Mouse (Mus musculus) heart, embryonic 12.5 days (tissue): Measurements from ENCODE around the gene Ajuba. TPM values are rescaled to one million over a fixed set of nuclear protein-coding genes. Genes with fewer than 3 reads are reported as not detected.

Experiments used
- ATAC-seq: fragments of 200-750 bp; cut with Nextera tagmentation; 2 replicates; pipeline ENCODE4 v1.8.0; 2017; ENCODE audit warnings: moderate TSS enrichment, moderate library complexity; ENCODE audit not compliant: insufficient number of reproducible peaks, low FRiP score
- H3K27ac ChIP-seq: fragments of 300-500 bp; sonication (generic); 2 replicates; pipeline ENCODE4 v1.5.1; 2016; ENCODE audit warnings: mild to moderate bottlenecking, moderate library complexity; ENCODE audit not compliant: poor library complexity, severe bottlenecking
- H3K27me3 ChIP-seq: fragments of 300-500 bp; sonication (generic); replicated peaks from 2 replicates; pipeline ENCODE4 v1.6.1; 2016; ENCODE audit warnings: mild to moderate bottlenecking, moderate library complexity
- H3K36me3 ChIP-seq: fragments of 300-500 bp; sonication (generic); 2 replicates; pipeline ENCODE4 v1.6.1; 2016; ENCODE audit warnings: mild to moderate bottlenecking, moderate library complexity
- H3K4me1 ChIP-seq: fragments of 300-500 bp; sonication (generic); replicated peaks from 2 replicates; pipeline ENCODE4 v1.6.1; 2016; ENCODE audit warnings: mild to moderate bottlenecking
- H3K4me2 ChIP-seq: fragments of 300-500 bp; sonication (generic); 2 replicates; pipeline ENCODE4 v1.6.1; 2016; ENCODE audit warnings: mild to moderate bottlenecking, moderate library complexity
- H3K4me3 ChIP-seq: fragments of 300-500 bp; sonication (generic); 2 replicates; pipeline ENCODE4 v1.5.1; 2016; ENCODE audit warnings: mild to moderate bottlenecking
- H3K9ac ChIP-seq: fragments of 300-500 bp; sonication (generic); 2 replicates; pipeline ENCODE4 v1.6.1; 2016; ENCODE audit warnings: mild to moderate bottlenecking, moderate library complexity
- H3K9me3 ChIP-seq: fragments of 300-500 bp; sonication (generic); replicated peaks from 2 replicates; pipeline ENCODE4 v1.6.1; 2016; ENCODE audit warnings: mild to moderate bottlenecking, moderate library complexity
- WGBS: fragments of 180-500 bp; shearing (Covaris S2); methylation state at CpG from one replicate; pipeline ENCODE4 v1.1.7; 2016; 5-methylcytosine and 5-hydroxymethylcytosine counted together
- polyA plus RNA-seq: library from polyadenylated mRNA; unstranded; fragments of >200 nt; fragmentation: Nextera tagmentation; extraction: Ambion mirVana; gene quantifications from 2 replicates; pipeline ENCODE4 v1.2.1, GENCODE M21; 2016

The Ajuba gene
- polyA plus RNA-seq, 1 experiment from 2014 or later, result 39.5 TPM

- H3K27me3 ChIP-seq, result no peaks in the 10 kb centered on the region
- peak overlapping the region; percentile 98 for H3K9ac ChIP-seq
- no peaks in the 10 kb centered on the region for H3K9me3 ChIP-seq
- 7% methylated on average over 11 of the region's 14 CpGs for WGBS
- peaks cover 67% of the 10 kb centered on the region for H3K4me1 ChIP-seq
- H3K27ac ChIP-seq, result peak overlapping the region; percentile 94
- ATAC-seq, result peak; percentile 74
- peaks cover 43% of the 10 kb centered on the region for H3K36me3 ChIP-seq
- peak overlapping the region; percentile 91 for H3K4me2 ChIP-seq
- peak overlapping the region; percentile 91 for H3K4me3 ChIP-seq
These were observed 4.3 kb downstream of the Ajuba start for GRCm38 (mm10) chr14:54572790-54573736.

GRCm38 (mm10) chr14:54572122-54572521 is 5.2 kb downstream of the Ajuba start:
- whole genome bisulfite sequencing, result 53% methylated on average over 4 of the region's 4 CpGs
- H3K9ac ChIP-seq, result peak overlapping the region; percentile 98
- H3K4me1 ChIP-seq, result peaks cover 67% of the 10 kb centered on the region
- peak overlapping the region; percentile 91 for H3K4me2 ChIP-seq
- H3K27me3 ChIP-seq, result no peaks in the 10 kb centered on the region
- no peak for ATAC-seq
- H3K4me3 ChIP-seq, result peak overlapping the region; percentile 91; the same call in 1 of the 2 replicates
- H3K27ac ChIP-seq, result peak overlapping the region; percentile 94
- no peaks in the 10 kb centered on the region for H3K9me3 ChIP-seq
- H3K36me3 ChIP-seq, result peaks cover 52% of the 10 kb centered on the region

GRCm38 (mm10) chr14:54569451-54570392 is 7.6 kb downstream of the Ajuba start:
- Histone ChIP-seq H3K9me3 (no peaks in the 10 kb centered on the region), H3K27ac (peak overlapping the region; percentile 63), H3K9ac (peak overlapping the region; percentile 56; the same call in 1 of the 2 replicates), H3K4me1 (peaks cover 60% of the 10 kb centered on the region), H3K27me3 (no peaks in the 10 kb centered on the region), H3K4me3 (no peak overlapping the region), H3K4me2 (peak overlapping the region; percentile 17), H3K36me3 (peaks cover 61% of the 10 kb centered on the region)
- 46% methylated on average over 17 of the region's 17 CpGs for WGBS
- ATAC-seq, result no peak

GRCm38 (mm10) chr14:54568694-54569414 is 8.5 kb downstream of the Ajuba start:
- Histone ChIP-seq H3K36me3 (peaks cover 57% of the 10 kb centered on the region), H3K9ac (peak overlapping the region; percentile 56; the same call in 1 of the 2 replicates), H3K4me3 (no peak overlapping the region), H3K4me2 (peak overlapping the region; percentile 17; the same call in 1 of the 2 replicates), H3K27me3 (no peaks in the 10 kb centered on the region), H3K9me3 (no peaks in the 10 kb centered on the region), H3K27ac (peak overlapping the region; percentile 63; the same call in 1 of the 2 replicates), H3K4me1 (peaks cover 51% of the 10 kb centered on the region)
- WGBS, result 71% methylated on average over 15 of the region's 15 CpGs
- no peak for ATAC-seq

- no peaks in the 10 kb centered on the region for H3K27me3 ChIP-seq
- no peaks in the 10 kb centered on the region for H3K4me1 ChIP-seq
- WGBS, result 77% methylated on average over 14 of the region's 14 CpGs
- H3K9me3 ChIP-seq, result no peaks in the 10 kb centered on the region
- H3K27ac ChIP-seq, result no peak overlapping the region
- H3K4me3 ChIP-seq, result no peak overlapping the region
- ATAC-seq, result no peak
- H3K36me3 ChIP-seq, result no peaks in the 10 kb centered on the region
- H3K4me2 ChIP-seq, result no peak overlapping the region
- no peak overlapping the region for H3K9ac ChIP-seq
These were observed 16.7 kb downstream of the Ajuba start for GRCm38 (mm10) chr14:54560527-54561242.

- 79% methylated on average over 8 of the region's 8 CpGs for WGBS
- no peak for ATAC-seq
These were observed 20.0 kb downstream of the Ajuba start for GRCm38 (mm10) chr14:54557330-54557729.

GRCm38 (mm10) chr14:54553975-54554769 is 23.2 kb downstream of the Ajuba start, which contains the start of gene Haus4:
TSS of gene Haus4 (minus strand) at chr14:54554616.
- H3K9me3 ChIP-seq, result no peaks in the 10 kb centered on the region
- H3K27me3 ChIP-seq, result no peaks in the 10 kb centered on the region
- WGBS, result under 1% methylated on average over 76 of the region's 76 CpGs
- peak within 1 kb of the TSS; percentile 91 for H3K27ac ChIP-seq
- H3K9ac ChIP-seq, result peak within 1 kb of the TSS; percentile 87
- ATAC-seq, result peak; percentile 94
- H3K4me1 ChIP-seq, result peaks cover 5% of the 10 kb centered on the region
- H3K4me2 ChIP-seq, result peak within 1 kb of the TSS; percentile 95
- H3K36me3 ChIP-seq, result peaks cover 30% of the 10 kb centered on the region
- peak within 1 kb of the TSS; percentile 69 for H3K4me3 ChIP-seq

More at GRCm38 (mm10) chr14:54557330-54557729, 20.0 kb downstream of the Ajuba start:
- Histone ChIP-seq H3K9me3 (no peaks in the 10 kb centered on the region), H3K4me1 (peaks cover 5% of the 10 kb centered on the region), H3K27ac (no peak overlapping the region), H3K27me3 (no peaks in the 10 kb centered on the region), H3K9ac (no peak overlapping the region), H3K4me2 (no peak overlapping the region), H3K4me3 (no peak overlapping the region), H3K36me3 (no peaks in the 10 kb centered on the region)

- H3K4me1 ChIP-seq, result peaks cover 5% of the 10 kb centered on the region
- no peak for ATAC-seq
- WGBS, result 6% methylated on average over 21 of the region's 21 CpGs
- H3K4me3 ChIP-seq, result peak overlapping the region; percentile 69
- no peaks in the 10 kb centered on the region for H3K9me3 ChIP-seq
- peak overlapping the region; percentile 95 for H3K4me2 ChIP-seq
- H3K27me3 ChIP-seq, result no peaks in the 10 kb centered on the region
- H3K36me3 ChIP-seq, result peaks cover 36% of the 10 kb centered on the region
- peak overlapping the region; percentile 91 for H3K27ac ChIP-seq
- peak overlapping the region; percentile 87 for H3K9ac ChIP-seq
These were observed 23.8 kb downstream of the Ajuba start for GRCm38 (mm10) chr14:54553454-54553974.

- no peaks in the 10 kb centered on the region for H3K27me3 ChIP-seq
- no peak overlapping the region for H3K9ac ChIP-seq
- WGBS, result 82% methylated on average over 5 of the region's 5 CpGs
- no peak overlapping the region for H3K4me3 ChIP-seq
- no peak overlapping the region for H3K27ac ChIP-seq
- H3K9me3 ChIP-seq, result no peaks in the 10 kb centered on the region
- H3K4me1 ChIP-seq, result 0 out of 2 replicates have a peak, but pooled peaks cover 4% of the 10 kb centered on the region
- no peak for ATAC-seq
- no peak overlapping the region for H3K4me2 ChIP-seq
- peaks cover 88% of the 10 kb centered on the region for H3K36me3 ChIP-seq
These were observed 32.7 kb downstream of the Ajuba start for GRCm38 (mm10) chr14:54544703-54545102.
